Mouse (Mus musculus) heart, embryonic 14.5 days (tissue): ENCODE results near the gene Bicc1. TPM values are rescaled to one million over a fixed set of nuclear protein-coding genes. Genes with fewer than 3 reads are reported as not detected.

Experiments
- ATAC-seq: fragments of 200-750 bp; cut with Nextera tagmentation; 2 replicates; pipeline ENCODE4 v1.8.0; 2017; ENCODE audit warnings: low read depth, moderate TSS enrichment; ENCODE audit not compliant: insufficient number of reproducible peaks, insufficient read depth, low FRiP score
- H3K27ac ChIP-seq, 2 experiments: fragments of 200-500 bp in 1 of 2; fragments of 300-500 bp in 1 of 2; sonication (generic) in 1 of 2; replicated peaks in 1 of 2; 2 replicates each; pipeline ENCODE4 v1.5.1; 2012 to 2014; ENCODE audit warnings: low read depth in 2 of 2, low read length in 2 of 2, control low read depth in 1 of 2, mild to moderate bottlenecking in 1 of 2, mixed read lengths in 1 of 2; ENCODE audit not compliant: control insufficient read depth in 1 of 2, insufficient read depth in 1 of 2
- H3K27me3 ChIP-seq: fragments of 300-500 bp; sonication (generic); 2 replicates; pipeline ENCODE4 v1.6.1; 2014; ENCODE audit warnings: mild to moderate bottlenecking, low read length, control low read depth; ENCODE audit not compliant: control insufficient read depth, insufficient read depth
- H3K36me3 ChIP-seq: fragments of 300-500 bp; sonication (generic); 2 replicates; pipeline ENCODE4 v1.6.1; 2014; ENCODE audit warnings: mild to moderate bottlenecking, control low read depth, low read length, mixed read lengths; ENCODE audit not compliant: control insufficient read depth, insufficient read depth
- H3K4me1 ChIP-seq, 2 experiments: fragments of 200-500 bp in 1 of 2; fragments of 300-500 bp in 1 of 2; sonication (generic) in 1 of 2; 2 replicates each; pipeline ENCODE4 v1.6.1; 2012 to 2014; ENCODE audit warnings: low read length in 2 of 2, control low read depth in 1 of 2, mixed read lengths in 1 of 2; ENCODE audit not compliant: control insufficient read depth in 2 of 2, insufficient read depth in 2 of 2
- H3K4me2 ChIP-seq: fragments of 300-500 bp; sonication (generic); 2 replicates; pipeline ENCODE4 v1.6.1; 2014; ENCODE audit warnings: mild to moderate bottlenecking, low read length
- H3K4me3 ChIP-seq, 2 experiments: fragments of 200-500 bp in 1 of 2; fragments of 300-500 bp in 1 of 2; sonication (generic) in 1 of 2; 2 replicates each; pipeline ENCODE4 v1.5.1; 2012 to 2014; ENCODE audit warnings: low read length in 2 of 2, mild to moderate bottlenecking in 2 of 2, control low read depth in 1 of 2, low read depth in 1 of 2, moderate library complexity in 1 of 2; ENCODE audit not compliant: control insufficient read depth in 1 of 2, insufficient read depth in 1 of 2
- H3K9ac ChIP-seq: fragments of 300-500 bp; sonication (generic); 2 replicates; pipeline ENCODE4 v1.6.1; 2014; ENCODE audit warnings: mild to moderate bottlenecking, low read length
- H3K9me3 ChIP-seq: fragments of 300-500 bp; sonication (generic); 2 replicates; pipeline ENCODE4 v1.6.1; 2016; ENCODE audit warnings: low read length, control low read depth; ENCODE audit not compliant: control insufficient read depth
- WGBS: fragments of 180-500 bp; shearing (Covaris S2); extraction: QIAGEN DNeasy Blood & Tissue Kit; methylation state at CpG from one replicate; pipeline ENCODE4 v1.1.7; 2014; 5-methylcytosine and 5-hydroxymethylcytosine counted together
- polyA plus RNA-seq: library from polyadenylated mRNA; unstranded; fragments of >200 nt; fragmentation: Nextera tagmentation; extraction: Ambion mirVana; gene quantifications from 2 replicates; pipeline ENCODE4 v1.2.1, GENCODE M21; 2014

The Bicc1 gene
- polyA plus RNA-seq, 1 experiment from 2014 or later: 25.9 TPM

DNA sequence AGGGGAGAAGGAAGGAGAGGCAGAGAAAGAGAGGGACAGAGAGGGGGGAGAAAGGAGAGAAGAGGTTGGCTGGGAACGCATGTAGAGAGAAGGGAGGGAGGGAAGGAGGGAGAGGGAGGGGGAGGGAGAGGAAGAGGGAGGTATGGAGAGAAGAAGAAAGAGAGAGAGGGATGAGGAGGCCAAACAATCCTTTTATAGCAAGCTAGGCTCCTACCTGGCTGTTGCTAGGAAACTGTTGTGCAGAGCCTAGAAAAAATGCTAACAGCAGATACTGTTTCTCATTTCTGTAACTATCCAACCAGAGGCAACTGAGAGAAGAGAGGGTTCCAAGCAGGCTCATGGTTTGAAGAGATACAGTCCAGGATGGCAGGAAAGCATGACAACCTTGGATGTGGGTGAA is 239.6 kb downstream of the Bicc1 start:
- no peak for ATAC-seq
- no peak overlapping the region for H3K4me3 ChIP-seq
- H3K4me2 ChIP-seq: no peak overlapping the region
- H3K9me3 ChIP-seq: peaks cover 6% of the 10 kb centered on the region; the same call in 1 of the 2 replicates
- no peaks in the 10 kb centered on the region for H3K4me1 ChIP-seq
- H3K36me3 ChIP-seq: 0 out of 2 replicates have a peak, but pooled peaks cover 4% of the 10 kb centered on the region
- no peak overlapping the region for H3K9ac ChIP-seq
- 31% methylated on average over 1 of the region's 1 CpGs for WGBS
- H3K27ac ChIP-seq: no peak overlapping the region
- no peaks in the 10 kb centered on the region for H3K27me3 ChIP-seq

DNA sequence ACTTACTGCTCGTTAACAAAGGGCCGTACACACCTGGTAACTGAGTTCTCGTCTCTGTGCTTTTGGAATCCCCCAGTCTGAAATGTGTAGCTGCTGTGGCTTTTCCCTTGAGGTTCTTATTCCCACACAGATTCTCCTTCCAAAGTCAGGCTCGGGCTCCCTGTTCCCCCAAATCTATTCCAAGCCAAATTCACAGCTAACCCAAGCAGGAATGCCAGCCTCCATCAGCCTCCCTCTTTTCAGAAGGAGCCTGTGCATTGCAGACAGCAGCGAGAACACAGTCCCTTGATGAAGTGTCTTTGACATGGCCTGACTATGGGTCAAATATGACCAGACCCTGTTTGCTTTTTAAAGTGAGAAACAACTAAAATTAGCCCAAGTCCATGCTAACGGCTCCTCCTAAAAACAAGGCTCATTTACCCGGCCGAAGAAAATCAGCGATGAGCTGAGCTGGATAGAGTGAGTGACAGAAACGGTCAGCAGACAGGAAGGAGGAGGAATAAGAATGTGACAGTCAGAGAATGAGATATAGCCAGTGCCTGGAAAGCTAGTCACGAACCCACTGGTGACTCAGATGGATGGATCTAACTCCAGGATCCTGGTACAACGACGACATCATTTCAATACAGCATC is 240.4 kb downstream of the Bicc1 start:
- no peaks in the 10 kb centered on the region for H3K4me1 ChIP-seq
- WGBS: 43% methylated on average over 13 of the region's 13 CpGs

DNA sequence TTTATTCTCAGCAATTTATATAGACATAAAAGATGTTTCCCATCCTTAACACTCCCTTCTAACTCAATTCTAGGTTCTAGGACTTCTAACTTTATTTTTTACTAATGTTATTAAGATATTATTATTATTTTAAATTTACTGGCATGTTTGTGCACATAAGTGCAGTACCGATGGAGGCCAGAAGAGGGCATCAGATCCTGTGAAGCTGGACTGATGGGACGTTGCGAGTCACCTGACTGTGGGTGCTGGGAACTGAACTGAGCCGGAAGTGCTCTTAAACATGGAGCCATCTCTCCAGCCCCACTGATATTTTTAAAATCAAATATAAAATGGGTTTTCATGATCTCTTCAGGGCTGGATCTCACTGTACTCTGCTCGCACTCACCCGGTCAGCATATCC is 242.8 kb downstream of the Bicc1 start:
- WGBS: 87% methylated on average over 6 of the region's 6 CpGs
- no peak overlapping the region for H3K9ac ChIP-seq
- H3K4me1 ChIP-seq: no peaks in the 10 kb centered on the region
- H3K27ac ChIP-seq: no peak overlapping the region
- no peaks in the 10 kb centered on the region for H3K36me3 ChIP-seq
- H3K4me2 ChIP-seq: no peak overlapping the region
- H3K4me3 ChIP-seq: no peak overlapping the region
- no peaks in the 10 kb centered on the region for H3K27me3 ChIP-seq
- H3K9me3 ChIP-seq: peaks cover 6% of the 10 kb centered on the region; the same call in 1 of the 2 replicates
- ATAC-seq: no peak

More for the DNA sequence above, 240.4 kb downstream of the Bicc1 start:
- Histone ChIP-seq H3K9me3 (peaks cover 6% of the 10 kb centered on the region; the same call in 1 of the 2 replicates), H3K36me3 (0 out of 2 replicates have a peak, but pooled peaks cover 4% of the 10 kb centered on the region), H3K9ac (no peak overlapping the region), H3K4me2 (peak overlapping the region; percentile 27; the same call in 1 of the 2 replicates), H3K4me3 (no peak overlapping the region), H3K27me3 (no peaks in the 10 kb centered on the region), H3K27ac (no peak overlapping the region)
- ATAC-seq: no peak

GRCm38 (mm10) chr10:70915096-70915495 is 244.4 kb downstream of the Bicc1 start:
- no peaks in the 10 kb centered on the region for H3K27me3 ChIP-seq
- no peak overlapping the region for H3K4me2 ChIP-seq
- 85% methylated on average over 6 of the region's 6 CpGs for WGBS
- no peaks in the 10 kb centered on the region for H3K36me3 ChIP-seq
- no peak overlapping the region for H3K27ac ChIP-seq
- no peak for ATAC-seq
- H3K4me3 ChIP-seq: no peak overlapping the region
- no peaks in the 10 kb centered on the region for H3K4me1 ChIP-seq
- no peak overlapping the region for H3K9ac ChIP-seq
- peaks cover 6% of the 10 kb centered on the region; the same call in 1 of the 2 replicates for H3K9me3 ChIP-seq

- 47% methylated on average over 7 of the region's 7 CpGs for WGBS
- H3K4me1 ChIP-seq: no peaks in the 10 kb centered on the region; a peak in 1 of 4 replicates
- no peak overlapping the region for H3K9ac ChIP-seq
- no peak for ATAC-seq
- H3K27me3 ChIP-seq: no peaks in the 10 kb centered on the region
- H3K36me3 ChIP-seq: no peaks in the 10 kb centered on the region
- no peak overlapping the region for H3K4me2 ChIP-seq
- H3K27ac ChIP-seq: no peak overlapping the region
- H3K9me3 ChIP-seq: no peaks in the 10 kb centered on the region
- no peak overlapping the region for H3K4me3 ChIP-seq
Measured at GRCm38 (mm10) chr10:70903936-70904335, 255.6 kb downstream of the Bicc1 start.

- Histone ChIP-seq H3K4me3 (no peak overlapping the region), H3K36me3 (no peaks in the 10 kb centered on the region), H3K27me3 (no peaks in the 10 kb centered on the region), H3K4me1 (no peaks in the 10 kb centered on the region; a peak in 1 of 4 replicates), H3K9ac (no peak overlapping the region), H3K9me3 (no peaks in the 10 kb centered on the region), H3K27ac (no peak overlapping the region), H3K4me2 (no peak overlapping the region)
- WGBS: 61% methylated on average over 5 of the region's 5 CpGs
- ATAC-seq: no peak
Measured at GRCm38 (mm10) chr10:70902751-70903485, 256.6 kb downstream of the Bicc1 start.

GRCm38 (mm10) chr10:70901193-70901875 is 258.2 kb downstream of the Bicc1 start:
- no peak for ATAC-seq

More at GRCm38 (mm10) chr10:70901193-70901875, 258.2 kb downstream of the Bicc1 start:
- no peak overlapping the region for H3K27ac ChIP-seq
- H3K4me3 ChIP-seq: no peak overlapping the region
- H3K9me3 ChIP-seq: no peaks in the 10 kb centered on the region
- no peaks in the 10 kb centered on the region for H3K36me3 ChIP-seq
- no peaks in the 10 kb centered on the region for H3K27me3 ChIP-seq
- no peaks in the 10 kb centered on the region; a peak in 1 of 4 replicates for H3K4me1 ChIP-seq
- no peak overlapping the region for H3K4me2 ChIP-seq
- no peak overlapping the region for H3K9ac ChIP-seq
- WGBS: 75% methylated on average over 11 of the region's 11 CpGs
